Mouse (Mus musculus) heart, adult 2 months (tissue): ENCODE measurements at regions not wholly inside any gene's neighbourhood (a gene's known extent, or its start where the extent isn't known, plus 50 kb on each side); places are given as distances from the start of the nearest gene placed in this dataset.

ENCODE experiments used
- DNase-seq, 2 experiments: peaks; one replicate each; pipeline ENCODE4 v3.0.0; 2021
- H3K27ac ChIP-seq: fragments of 200-600 bp; 2 replicates; pipeline ENCODE4 v1.8.1; 2022
- H3K27me3 ChIP-seq: fragments of 200-500 bp; 2 replicates; pipeline ENCODE4 v1.6.1; 2012; ENCODE audit warnings: mild to moderate bottlenecking, low read length, inconsistent platforms, mixed read lengths; ENCODE audit not compliant: control insufficient read depth, insufficient read depth
- H3K36me3 ChIP-seq: fragments of 200-500 bp; 2 replicates; pipeline ENCODE4 v1.6.1; 2012; ENCODE audit warnings: low read length, inconsistent platforms; ENCODE audit not compliant: control insufficient read depth, insufficient read depth
- H3K4me1 ChIP-seq: fragments of 200-500 bp; 2 replicates; pipeline ENCODE4 v1.6.1; 2011; ENCODE audit warnings: low read length; ENCODE audit not compliant: control insufficient read depth, insufficient read depth
- H3K4me3 ChIP-seq: fragments of 200-600 bp; 2 replicates; pipeline ENCODE4 v1.8.1; 2022
- H3K79me2 ChIP-seq: fragments of 200-500 bp; replicated peaks from 2 replicates; pipeline ENCODE4 v1.6.1; 2012; ENCODE audit warnings: mild to moderate bottlenecking, inconsistent platforms, low read length, moderate library complexity, mixed read lengths; ENCODE audit not compliant: control insufficient read depth, insufficient read depth
- H3K9ac ChIP-seq: fragments of 200-500 bp; 2 replicates; pipeline ENCODE4 v1.6.1; 2012; ENCODE audit warnings: low read depth, mild to moderate bottlenecking, control low read depth, inconsistent platforms, low read length, mixed read lengths
- CTCF ChIP-seq: fragments of 200-600 bp; IDR thresholded peaks from 2 replicates; pipeline ENCODE4 v1.8.1; 2022; ENCODE audit warnings: antibody characterized with exemption, mild to moderate bottlenecking, moderate library complexity
- EP300 ChIP-seq: fragments of 200-500 bp; IDR thresholded peaks from 2 replicates; pipeline ENCODE4 v1.6.1; 2011; ENCODE audit warnings: low read depth, low read length, control low read depth; ENCODE audit not compliant: insufficient read depth
- POLR2A ChIP-seq: fragments of 200-500 bp; IDR thresholded peaks from 2 replicates; pipeline ENCODE4 v1.6.1; 2011; ENCODE audit warnings: mild to moderate bottlenecking, low read depth, low read length, control low read depth; ENCODE audit not compliant: insufficient read depth
- WGBS: fragments of 180-500 bp; shearing (Covaris S2); methylation state at CpG from one replicate; pipeline ENCODE4 v1.1.7; 2018; 5-methylcytosine and 5-hydroxymethylcytosine counted together
- intact Hi-C: fragments of 180-260 bp; cut with DNase I; formaldehyde crosslinking; loops from one replicate; pipeline ENCODE4 v1.15.1; 2025

DNA sequence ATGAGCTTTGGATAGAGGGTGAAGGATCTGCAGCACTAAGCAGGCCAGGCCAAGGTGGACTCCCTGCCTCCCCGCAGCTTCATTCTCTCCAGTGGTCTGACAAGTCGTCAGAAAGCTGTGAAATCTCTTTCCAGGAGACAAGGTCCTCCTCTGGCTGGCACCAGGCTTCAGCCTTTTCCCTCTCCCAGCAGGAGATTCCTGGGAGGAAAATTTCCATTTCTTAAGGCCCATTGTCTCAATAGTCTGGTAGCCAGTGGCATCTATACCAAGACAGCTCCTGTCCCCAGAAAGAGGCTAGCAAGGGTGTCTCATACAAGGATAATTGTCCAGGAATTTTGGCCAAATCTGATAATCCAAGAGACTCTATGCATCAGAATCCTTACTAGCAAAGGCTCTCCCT, 133.0 kb upstream of the Bcor start:
- H3K4me1 ChIP-seq, result no peaks in the 10 kb centered on the region
- WGBS, result 49% methylated on average over 2 of the region's 2 CpGs
- no peaks in the 10 kb centered on the region for H3K27me3 ChIP-seq

DNA sequence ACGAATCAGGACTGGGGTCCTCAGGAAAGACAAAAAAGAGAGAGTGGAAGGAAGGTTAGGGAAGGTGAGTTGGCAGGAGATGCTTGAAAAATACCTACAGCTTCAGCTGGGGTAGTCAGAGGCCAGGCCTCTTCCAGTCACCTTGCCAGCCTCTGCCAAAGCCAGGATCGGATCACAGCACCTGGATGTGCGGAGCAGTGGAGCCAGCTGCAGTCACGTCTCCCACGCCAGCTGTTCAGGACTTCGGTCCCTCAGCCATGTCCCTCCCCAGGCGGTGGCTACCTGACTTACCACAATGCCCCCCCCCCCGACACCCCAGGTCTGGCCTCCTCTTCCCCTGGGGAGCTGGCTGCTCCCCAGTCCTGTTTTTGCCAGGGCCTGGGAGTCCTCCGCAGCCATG, 134.3 kb upstream of the Bcor start:
- 66% methylated on average over 8 of the region's 9 CpGs for WGBS
- no peak for DNase-seq
- Histone ChIP-seq H3K27me3 (no peaks in the 10 kb centered on the region), H3K79me2 (no peaks in the 10 kb centered on the region), H3K36me3 (no peaks in the 10 kb centered on the region), H3K27ac (no peak overlapping the region), H3K9ac (no peak overlapping the region), H3K4me1 (no peaks in the 10 kb centered on the region), H3K4me3 (no peak overlapping the region)
- intact Hi-C loops, result no loop called here
- TF ChIP-seq POLR2A (no peak), CTCF (no peak), EP300 (no peak)

More for the DNA sequence above, 133.0 kb upstream of the Bcor start:
- Histone ChIP-seq H3K9ac (no peak overlapping the region), H3K27ac (no peak overlapping the region), H3K36me3 (no peaks in the 10 kb centered on the region), H3K79me2 (no peaks in the 10 kb centered on the region), H3K4me3 (no peak overlapping the region)
- TF ChIP-seq POLR2A, result no peak
- TF ChIP-seq EP300, result no peak
- TF ChIP-seq CTCF, result no peak
- DNase-seq, result no peak
- intact Hi-C loops, result no loop called here

DNA sequence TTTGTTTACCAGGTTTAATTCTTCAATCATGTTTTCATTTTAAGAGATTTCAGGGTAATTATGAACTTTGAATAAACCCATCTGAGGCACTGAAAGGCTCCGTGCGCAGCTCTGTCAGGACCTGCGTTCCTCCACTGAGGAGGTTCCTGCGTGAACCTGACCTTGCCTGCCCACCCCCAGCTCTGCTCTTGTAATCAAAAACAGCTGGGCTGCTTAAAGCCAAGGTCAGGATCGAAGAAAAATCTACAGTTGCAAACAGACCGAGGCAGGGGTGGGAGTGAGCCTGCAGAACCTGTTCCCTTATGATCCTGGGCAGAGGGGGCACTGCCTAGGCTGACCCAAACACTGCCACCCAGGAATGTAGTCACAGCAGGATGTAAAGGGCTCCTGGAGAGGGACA, 134.8 kb upstream of the Bcor start:
- H3K4me1 ChIP-seq, result no peaks in the 10 kb centered on the region
- intact Hi-C loops, result no loop called here
- no peaks in the 10 kb centered on the region for H3K36me3 ChIP-seq
- 58% methylated on average over 6 of the region's 6 CpGs for WGBS
- no peak overlapping the region for H3K4me3 ChIP-seq
- H3K9ac ChIP-seq, result no peak overlapping the region
- H3K79me2 ChIP-seq, result no peaks in the 10 kb centered on the region
- no peaks in the 10 kb centered on the region for H3K27me3 ChIP-seq
- H3K27ac ChIP-seq, result no peak overlapping the region
- TF ChIP-seq EP300 (no peak), CTCF (no peak), POLR2A (no peak)
- no peak for DNase-seq

DNA sequence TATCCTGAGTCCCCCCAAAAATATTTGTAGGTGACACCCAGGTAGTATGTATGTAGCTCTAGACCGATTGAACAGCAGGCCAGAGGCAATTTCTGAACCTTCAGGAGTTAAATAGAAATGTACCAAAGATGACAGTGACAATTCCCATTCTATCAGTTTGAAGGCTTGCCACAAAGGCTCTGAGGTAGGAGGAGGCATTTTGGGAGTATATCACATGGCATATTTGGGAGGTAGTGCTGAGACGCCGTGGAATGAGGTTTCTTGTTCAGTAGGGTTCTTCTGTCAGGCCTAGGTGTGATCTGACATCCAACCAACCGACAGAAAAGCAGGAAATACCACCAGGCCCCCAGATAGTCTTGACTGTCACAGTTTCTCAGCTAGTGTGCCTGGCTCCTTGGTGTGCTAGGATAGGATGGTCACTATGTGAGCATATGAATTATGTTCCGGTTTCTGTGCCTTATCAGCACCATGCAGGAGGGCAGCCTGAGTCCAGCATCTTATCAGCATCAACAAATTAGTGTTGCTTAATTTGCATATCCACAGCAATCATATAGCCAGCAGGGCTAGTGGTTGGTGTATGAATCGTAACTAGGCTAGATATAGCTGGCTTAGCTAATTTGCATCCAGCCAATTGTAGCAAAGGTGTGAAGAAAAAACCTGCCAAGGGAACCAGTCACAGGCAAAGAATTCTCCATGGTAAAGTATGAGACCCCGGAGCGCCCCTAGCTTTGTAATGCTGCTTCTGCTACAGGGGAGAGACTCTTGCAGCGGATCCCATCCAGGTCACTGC, 136.3 kb upstream of the Bcor start:
- DNase-seq, result no peak
- Histone ChIP-seq H3K4me3 (no peak overlapping the region), H3K9ac (no peak overlapping the region), H3K36me3 (no peaks in the 10 kb centered on the region), H3K27ac (no peak overlapping the region), H3K79me2 (no peaks in the 10 kb centered on the region), H3K4me1 (no peaks in the 10 kb centered on the region), H3K27me3 (no peaks in the 10 kb centered on the region)
- intact Hi-C loops, result no loop called here
- WGBS, result 65% methylated on average over 9 of the region's 9 CpGs
- no peak for TF ChIP-seq POLR2A

DNA sequence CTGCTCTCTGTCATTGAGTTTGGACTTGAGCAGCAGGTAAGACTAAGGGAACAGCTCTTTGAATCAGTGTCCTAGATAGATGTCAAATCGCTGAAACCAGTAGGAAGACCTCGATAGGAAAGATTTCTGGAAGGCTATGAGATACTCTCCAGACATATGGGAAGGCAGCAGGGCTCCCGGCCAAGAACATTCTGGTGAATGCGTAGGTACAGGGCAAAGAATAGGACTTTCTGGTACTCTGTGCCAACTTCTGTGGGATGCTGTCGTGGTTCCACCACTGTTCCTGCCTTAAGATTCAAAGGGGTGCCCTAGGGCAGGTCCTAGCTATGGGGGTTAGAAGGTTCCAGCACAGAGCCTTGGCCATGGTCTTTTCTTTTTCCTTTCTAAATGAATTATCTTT, 138.5 kb upstream of the Bcor start:
- Histone ChIP-seq H3K36me3 (no peaks in the 10 kb centered on the region), H3K79me2 (no peaks in the 10 kb centered on the region), H3K9ac (no peak overlapping the region), H3K27me3 (no peaks in the 10 kb centered on the region), H3K4me3 (no peak overlapping the region), H3K27ac (no peak overlapping the region), H3K4me1 (no peaks in the 10 kb centered on the region)
- DNase-seq, result no peak
- WGBS, result 78% methylated on average over 5 of the region's 5 CpGs
- no peak for TF ChIP-seq CTCF
- TF ChIP-seq POLR2A, result no peak
- no peak for TF ChIP-seq EP300
- intact Hi-C loops, result no loop called here

DNA sequence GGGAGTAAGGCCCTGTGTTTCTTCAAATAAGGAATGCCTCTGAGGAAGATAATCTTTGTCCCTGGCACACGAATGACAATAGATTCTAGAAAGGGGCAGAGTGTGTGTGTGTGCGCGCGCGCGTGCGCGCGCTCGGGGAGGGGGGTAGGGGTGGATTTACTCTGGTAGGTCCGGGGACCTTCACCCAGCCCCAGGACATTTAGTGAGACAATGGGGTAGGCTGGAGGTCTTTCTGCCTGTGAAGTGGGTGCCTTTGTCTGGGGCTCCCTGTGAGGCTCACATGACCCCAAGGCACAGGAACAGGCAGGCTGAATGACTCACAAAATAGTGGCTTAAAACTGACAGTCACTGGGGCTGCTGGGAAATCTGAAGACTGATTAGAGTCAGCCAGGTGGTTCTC, 139.1 kb upstream of the Bcor start:
- Histone ChIP-seq H3K4me1 (no peaks in the 10 kb centered on the region), H3K36me3 (no peaks in the 10 kb centered on the region), H3K4me3 (no peak overlapping the region), H3K27me3 (no peaks in the 10 kb centered on the region), H3K79me2 (no peaks in the 10 kb centered on the region), H3K27ac (no peak overlapping the region), H3K9ac (no peak overlapping the region)
- TF ChIP-seq POLR2A (no peak), EP300 (no peak), CTCF (no peak)
- WGBS, result 82% methylated on average over 11 of the region's 11 CpGs
- DNase-seq, result no peak
- intact Hi-C loops, result no loop called here
